Mouse (Mus musculus): ENCODE measurements at regions not wholly inside any gene's neighbourhood (a gene's known extent, or its start where the extent isn't known, plus 50 kb on each side); places are given as distances from the start of the nearest gene placed in this dataset.

DNA sequence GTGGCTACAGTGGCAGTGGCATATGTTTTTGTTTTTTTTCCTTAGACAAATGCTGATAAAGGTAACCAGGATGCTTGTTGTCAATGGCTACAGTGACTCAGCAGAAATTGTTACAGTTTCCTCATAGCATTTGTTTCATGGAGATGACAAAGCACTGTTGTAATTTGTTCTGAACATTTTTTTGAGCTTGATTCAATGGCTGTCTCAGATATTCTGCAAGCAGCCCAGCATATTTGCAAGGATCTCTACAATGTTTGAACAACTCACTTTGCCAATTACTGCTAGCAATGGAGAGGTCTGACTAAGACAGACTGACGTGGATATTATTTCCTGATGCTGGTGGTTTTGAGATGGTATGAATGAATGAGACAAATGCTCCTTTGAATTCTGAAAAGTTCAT is 696.3 kb downstream of the Nr2f2 start:
- TF ChIP-seq USF1 (IDR thresholded peaks at IDR 0.05; ENCODE audit: low read depth, low read length), result no peak
- Histone ChIP-seq H3K36me3 (replicated peaks in 1 of 2; ENCODE audit: control insufficient read depth in 1 of 2, insufficient read depth in 1 of 2, low read length in 1 of 2) (no peaks in the 10 kb centered on the region), H3K4me3 (replicated peaks in 1 of 3; ENCODE audit: low read depth in 2 of 3, low read length in 2 of 3, poor library complexity in 1 of 3) (no peak overlapping the region), H3K9ac (ENCODE audit: insufficient read depth, low read depth) (no peak overlapping the region), H3K9me3 (replicated peaks; ENCODE audit: low read length) (peaks cover 15% of the 10 kb centered on the region), H3K27me3 (replicated peaks) (no peaks in the 10 kb centered on the region), H3K4me1 (ENCODE audit: control insufficient read depth in 1 of 2, insufficient read depth in 2 of 2) (no peaks in the 10 kb centered on the region), H3K4me2 (ENCODE audit: insufficient read depth, low read depth, poor library complexity, severe bottlenecking) (no peak overlapping the region), H3K27ac (ENCODE audit: insufficient read depth, low read depth) (no peak overlapping the region), H3K79me2 (replicated peaks; ENCODE audit: control insufficient read depth, extremely low read depth, insufficient read depth, poor library complexity, severe bottlenecking) (no peaks in the 10 kb centered on the region)
- dilution Hi-C loops (cut with MboI; ENCODE audit: extremely low pct_ligation_motif_present, extremely low pct_unique_long_range_greater_than_20kb, low sequenced_read_pairs), result no loop called here
- no peak for DNase-seq (ENCODE audit: extremely low read depth)
- in situ Hi-C loops (cut with MboI; ENCODE audit: low pct_ligation_motif_present, low pct_unique_long_range_greater_than_20kb, low sequenced_read_pairs), result no loop called here

DNA sequence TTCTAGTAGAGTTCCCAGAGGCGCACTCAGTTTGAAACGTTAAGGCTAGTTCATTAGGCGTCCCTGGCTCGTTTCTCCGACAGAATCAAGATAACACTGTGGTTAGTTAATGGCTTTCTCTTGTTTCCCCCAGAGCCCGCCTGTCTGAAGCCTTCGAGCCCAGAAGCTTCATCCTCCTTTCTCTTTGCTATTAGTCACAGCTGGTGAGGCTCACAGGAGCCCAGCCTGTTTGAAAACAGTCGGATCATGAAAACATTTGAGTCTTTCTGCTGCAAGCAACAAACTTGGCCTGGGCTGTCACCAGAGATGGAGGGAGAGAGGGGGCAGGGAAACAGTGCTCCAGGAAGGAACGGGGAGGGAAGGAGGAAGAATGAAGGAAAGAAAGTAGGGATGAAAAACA is 711.0 kb downstream of the Nr2f2 start:
- in situ Hi-C loops (cut with MboI; ENCODE audit: low pct_ligation_motif_present, low pct_unique_long_range_greater_than_20kb, low sequenced_read_pairs), result no loop called here
- Histone ChIP-seq H3K4me3 (replicated peaks in 1 of 3; ENCODE audit: low read depth in 2 of 3, low read length in 2 of 3, poor library complexity in 1 of 3) (no peak overlapping the region), H3K36me3 (replicated peaks in 1 of 2; ENCODE audit: control insufficient read depth in 1 of 2, insufficient read depth in 1 of 2, low read length in 1 of 2) (no peaks in the 10 kb centered on the region), H3K79me2 (replicated peaks; ENCODE audit: control insufficient read depth, extremely low read depth, insufficient read depth, poor library complexity, severe bottlenecking) (no peaks in the 10 kb centered on the region), H3K9me3 (replicated peaks; ENCODE audit: low read length) (peaks cover 37% of the 10 kb centered on the region), H3K4me1 (ENCODE audit: control insufficient read depth in 1 of 2, insufficient read depth in 2 of 2) (no peaks in the 10 kb centered on the region), H3K9ac (ENCODE audit: insufficient read depth, low read depth) (no peak overlapping the region), H3K27me3 (replicated peaks) (no peaks in the 10 kb centered on the region), H3K27ac (ENCODE audit: insufficient read depth, low read depth) (no peak overlapping the region), H3K4me2 (ENCODE audit: insufficient read depth, low read depth, poor library complexity, severe bottlenecking) (no peak overlapping the region)
- TF ChIP-seq MAX (IDR thresholded peaks at IDR 0.05; ENCODE audit: low read length) (no peak), EP300 (IDR thresholded peaks at IDR 0.05; ENCODE audit: low read length) (no peak), CHD1 (IDR thresholded peaks at IDR 0.05; ENCODE audit: low read depth, low read length) (no peak), ZNF384 (IDR thresholded peaks at IDR 0.05; ENCODE audit: low read depth, low read length) (no peak), E2F4 (IDR thresholded peaks at IDR 0.05; ENCODE audit: insufficient replicate concordance, low read depth, low read length) (no peak), RAD21 (IDR thresholded peaks at IDR 0.05; ENCODE audit: low read depth, low read length) (no peak)
- DNase-seq (ENCODE audit: extremely low read depth), result no peak
- dilution Hi-C loops (cut with MboI; ENCODE audit: extremely low pct_ligation_motif_present, extremely low pct_unique_long_range_greater_than_20kb, low sequenced_read_pairs), result no loop called here

DNA sequence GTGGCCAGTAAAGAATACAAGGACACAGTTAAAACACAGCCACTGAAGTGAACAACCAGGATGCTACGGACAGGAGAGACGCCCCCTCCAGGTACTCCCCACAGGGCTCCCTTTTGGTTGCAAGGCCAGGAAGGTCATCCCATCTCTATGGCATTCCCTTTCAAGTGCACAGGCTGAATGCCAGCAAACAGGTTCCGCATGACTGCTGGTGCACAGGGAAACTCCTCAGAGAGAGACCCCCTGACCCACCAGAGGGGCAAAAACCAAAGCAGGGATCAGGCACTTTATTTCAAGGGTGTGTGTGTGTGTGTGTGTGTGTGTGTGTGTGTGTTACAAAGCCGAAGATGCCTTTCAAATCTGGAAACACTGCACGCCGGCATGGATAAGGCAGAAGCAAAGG is 721.1 kb downstream of the Nr2f2 start:
- H3K27me3 ChIP-seq (replicated peaks), result no peaks in the 10 kb centered on the region
- dilution Hi-C loops (cut with MboI; ENCODE audit: extremely low pct_ligation_motif_present, extremely low pct_unique_long_range_greater_than_20kb, low sequenced_read_pairs) (no loop called here), in situ Hi-C loops (cut with MboI; ENCODE audit: low pct_ligation_motif_present, low pct_unique_long_range_greater_than_20kb, low sequenced_read_pairs) (no loop called here)
- H3K9me3 ChIP-seq (replicated peaks; ENCODE audit: low read length), result peaks cover 65% of the 10 kb centered on the region
- H3K4me2 ChIP-seq (ENCODE audit: insufficient read depth, low read depth, poor library complexity, severe bottlenecking), result no peak overlapping the region
- DNase-seq (ENCODE audit: extremely low read depth), result no peak
- H3K9ac ChIP-seq (ENCODE audit: insufficient read depth, low read depth), result no peak overlapping the region
- H3K27ac ChIP-seq (ENCODE audit: insufficient read depth, low read depth), result no peak overlapping the region
- H3K4me3 ChIP-seq (replicated peaks in 1 of 3; ENCODE audit: low read depth in 2 of 3, low read length in 2 of 3, poor library complexity in 1 of 3), result no peak overlapping the region
- no peaks in the 10 kb centered on the region for H3K36me3 ChIP-seq (replicated peaks in 1 of 2; ENCODE audit: control insufficient read depth in 1 of 2, insufficient read depth in 1 of 2, low read length in 1 of 2)
- H3K4me1 ChIP-seq (ENCODE audit: control insufficient read depth in 1 of 2, insufficient read depth in 2 of 2), result no peaks in the 10 kb centered on the region
- TF ChIP-seq MAX (IDR thresholded peaks at IDR 0.05; ENCODE audit: low read length) (no peak), UBTF (IDR thresholded peaks at IDR 0.05; ENCODE audit: low read depth, low read length) (no peak), JUN (IDR thresholded peaks at IDR 0.05; ENCODE audit: insufficient read depth, low read depth, low read length) (no peak), MXI1 (IDR thresholded peaks at IDR 0.05; ENCODE audit: low read depth, low read length) (no peak), SMC3 (IDR thresholded peaks at IDR 0.05; ENCODE audit: low read depth, low read length) (no peak), KAT2A (IDR thresholded peaks at IDR 0.05; ENCODE audit: insufficient replicate concordance, low read length) (no peak), RCOR1 (conservative IDR thresholded peaks at IDR 0.05; ENCODE audit: low read depth, low read length) (no peak), ZMIZ1 (IDR thresholded peaks at IDR 0.05; ENCODE audit: low read depth, low read length) (no peak), CHD2 (IDR thresholded peaks at IDR 0.05; ENCODE audit: low read length) (no peak), MAFK (IDR thresholded peaks at IDR 0.05; ENCODE audit: insufficient replicate concordance, low read length) (no peak), CHD1 (IDR thresholded peaks at IDR 0.05; ENCODE audit: low read depth, low read length) (no peak)
- no peaks in the 10 kb centered on the region for H3K79me2 ChIP-seq (replicated peaks; ENCODE audit: control insufficient read depth, extremely low read depth, insufficient read depth, poor library complexity, severe bottlenecking)

Data from CH12.LX (cell line).